12 mouse cellular contexts compared by ENCODE assay signal in the genomic region with DNA sequence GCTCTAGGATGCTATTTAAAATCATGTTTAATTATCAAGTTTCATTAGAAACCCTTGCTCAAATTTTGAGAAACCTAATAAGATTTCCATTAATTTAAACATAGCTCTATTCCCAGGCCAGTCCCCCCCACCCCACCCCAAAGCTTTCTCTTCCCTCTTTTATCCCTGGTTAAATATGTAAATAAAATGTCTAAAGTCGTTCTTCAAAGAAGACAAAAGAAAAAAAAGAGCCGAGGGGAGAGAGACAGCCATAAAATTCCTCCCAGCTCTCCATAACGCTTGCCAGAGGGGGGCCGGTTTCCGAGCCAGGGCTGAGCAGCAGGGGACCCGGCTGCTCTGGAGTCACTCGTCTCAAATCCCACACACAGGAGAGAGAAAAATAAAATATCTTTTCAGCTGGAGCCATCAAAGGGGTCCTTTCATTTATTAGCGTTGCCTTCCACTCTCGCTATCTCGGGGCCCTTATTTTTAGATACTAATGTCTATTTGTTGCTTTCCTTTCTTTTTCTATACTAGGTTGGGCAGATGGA. TPM values are rescaled to one million over a fixed set of nuclear protein-coding genes. Genes with fewer than 3 reads are reported as not detected.
DNase-seq lines count a peak whose midpoint lies in the region; ATAC-seq and TF ChIP-seq lines count a peak whose summit lies in the region.
"Had no signal": no experiment of that assay in that cellular context is flagged by ENCODE, and none has a peak within 500 bp of the region (broad histone marks: within the 10 kb centered on the region; RNA-seq: fewer than 3 reads in every experiment).

No protein-coding gene starts in this region.

- peak; percentile 59 to 78 for DNase-seq in cerebellum, postnatal 10 days
- DNase-seq in cerebellum, adult 2 months, result no peak
- no peak for DNase-seq in kidney, postnatal 4 days
- no peak for DNase-seq in frontal cortex, adult 2 months (ENCODE audit: extremely low spot score in 1 of 2, low spot score in 1 of 2)
- DNase-seq: kidney, adult 11 months had no signal

- WGBS in cerebellum, adult 2 months, result 6% methylated on average over 10 of the region's 10 CpGs
- 1% methylated on average over 10 of the region's 10 CpGs for WGBS in kidney, embryonic 16.5 days
- WGBS in hindbrain, embryonic 16.5 days, result 3% methylated on average over 10 of the region's 10 CpGs
- under 1% methylated on average over 10 of the region's 10 CpGs for WGBS in neural tube, embryonic 12.5 days

- H3K27me3 ChIP-seq in cerebellum, adult 2 months (ENCODE audit: control insufficient read depth, insufficient read depth, low read length), result peaks cover 4% of the 10 kb centered on the region; the same call in 1 of the 2 replicates
- peaks cover 64% of the 10 kb centered on the region for H3K27me3 ChIP-seq in kidney, embryonic 16.5 days (ENCODE audit: insufficient read depth, low read length)
- peaks cover 4% of the 10 kb centered on the region; the same call in 1 of the 2 replicates for H3K27me3 ChIP-seq in hindbrain, embryonic 16.5 days (replicated peaks; ENCODE audit: control insufficient read depth, insufficient read depth, low read length)
- H3K27me3 ChIP-seq in neural tube, embryonic 12.5 days (replicated peaks), result no peaks in the 10 kb centered on the region; the same call in 1 of the 2 replicates

- H3K9ac ChIP-seq in kidney, embryonic 16.5 days (replicated peaks; ENCODE audit: low read length), result no peak overlapping the region
- 0 out of 2 replicates have a peak overlapping the region, but pooled peaks have one; percentile 14 for H3K9ac ChIP-seq in hindbrain, embryonic 16.5 days (ENCODE audit: low read depth, low read length)
- peak overlapping the region; percentile 68; the same call in 1 of the 2 replicates for H3K9ac ChIP-seq in neural tube, embryonic 12.5 days

- H3K4me2 ChIP-seq in kidney, embryonic 16.5 days (replicated peaks; ENCODE audit: low read depth, low read length), result peak overlapping the region; percentile 95
- peak overlapping the region; percentile 93 for H3K4me2 ChIP-seq in hindbrain, embryonic 16.5 days (ENCODE audit: low read length)
- H3K4me2 ChIP-seq in neural tube, embryonic 12.5 days (replicated peaks), result peak overlapping the region; percentile 86

- peaks cover 7% of the 10 kb centered on the region for H3K4me1 ChIP-seq in cerebellum, adult 2 months (ENCODE audit: control insufficient read depth, insufficient read depth, low read length)
- H3K4me1 ChIP-seq in kidney, embryonic 16.5 days (ENCODE audit: insufficient read depth, low read length), result peaks cover 33% of the 10 kb centered on the region
- peaks cover 34% of the 10 kb centered on the region for H3K4me1 ChIP-seq in hindbrain, embryonic 16.5 days (ENCODE audit: control insufficient read depth, insufficient read depth, low read depth, low read length)
- peaks cover 72% of the 10 kb centered on the region for H3K4me1 ChIP-seq in neural tube, embryonic 12.5 days

- TF ChIP-seq POLR2A in cerebellum, adult 2 months (IDR thresholded peaks at IDR 0.05; ENCODE audit: borderline replicate concordance, insufficient read depth, low read length), result no peak

- no peak overlapping the region for H3K27ac ChIP-seq in cerebellum, adult 2 months (ENCODE audit: insufficient read depth, low read length)
- H3K27ac ChIP-seq in kidney, embryonic 16.5 days (ENCODE audit: low read length), result no peak overlapping the region
- H3K27ac ChIP-seq in hindbrain, embryonic 16.5 days (ENCODE audit: low read depth, low read length), result peak overlapping the region; percentile 79; the same call in 1 of the 2 replicates
- H3K27ac ChIP-seq in neural tube, embryonic 12.5 days, result peak overlapping the region; percentile 80; the same call in 1 of the 2 replicates

- no peak for ATAC-seq in kidney, embryonic 16.5 days (ENCODE audit: low FRiP score, low TSS enrichment)
- ATAC-seq in hindbrain, embryonic 16.5 days, result no peak
- ATAC-seq in neural tube, embryonic 12.5 days (ENCODE audit: low FRiP score, low read depth), result no peak
- no peak for ATAC-seq in erythroid progenitor cell, adult 5-6 weeks (replicated peaks; ENCODE audit: low FRiP score, poor library complexity, severe bottlenecking)

- TF ChIP-seq CTCF in cerebellum, adult 2 months (IDR thresholded peaks at IDR 0.05; ENCODE audit: borderline replicate concordance, insufficient read depth, low read depth, low read length), result no peak

- no peaks in the 10 kb centered on the region for H3K36me3 ChIP-seq in kidney, embryonic 16.5 days (ENCODE audit: insufficient read depth, low read length)
- no peaks in the 10 kb centered on the region for H3K36me3 ChIP-seq in hindbrain, embryonic 16.5 days (ENCODE audit: control insufficient read depth, insufficient read depth, low read length)
- no peaks in the 10 kb centered on the region for H3K36me3 ChIP-seq in neural tube, embryonic 12.5 days

- H3K9me3 ChIP-seq in kidney, embryonic 16.5 days (ENCODE audit: low read length), result no peaks in the 10 kb centered on the region
- H3K9me3 ChIP-seq in hindbrain, embryonic 16.5 days (ENCODE audit: control insufficient read depth, low read length), result no peaks in the 10 kb centered on the region
- no peaks in the 10 kb centered on the region for H3K9me3 ChIP-seq in neural tube, embryonic 12.5 days

- H3K4me3 ChIP-seq in cerebellum, adult 2 months (replicated peaks; ENCODE audit: insufficient read depth, low read depth, low read length), result no peak overlapping the region
- H3K4me3 ChIP-seq in kidney, embryonic 16.5 days (ENCODE audit: low read length), result peak overlapping the region; percentile 61
- peak overlapping the region; percentile 59 for H3K4me3 ChIP-seq in hindbrain, embryonic 16.5 days (ENCODE audit: low read length)
- peak overlapping the region; percentile 84; the same call in 1 of the 2 replicates for H3K4me3 ChIP-seq in neural tube, embryonic 12.5 days
- H3K4me3 ChIP-seq: erythroblast, embryonic 14.5 days had no signal

RNA-seq across cellular contexts. Expression of gene Fzd10, which starts 2.4 kb away (rescaled TPM):
- 1.6 and 1.9 TPM in 2 replicates for polyA plus RNA-seq in cerebellum, adult 2 months (2012; rRNA removed)
- polyA plus RNA-seq in kidney, embryonic 16.5 days (2015; fragmentation: Nextera tagmentation; extraction: Ambion mirVana), result 2.5 and 2.6 TPM in 2 replicates
- polyA plus RNA-seq in hindbrain, embryonic 16.5 days (2015; fragmentation: Nextera tagmentation; extraction: Ambion mirVana), result 2.9 and 3.1 TPM in 2 replicates
- polyA plus RNA-seq in neural tube, embryonic 12.5 days (2016; fragmentation: Nextera tagmentation; extraction: Ambion mirVana), result 20.4 and 23.1 TPM in 2 replicates
- not detected in 2 replicates for total RNA-seq in erythroid progenitor cell, adult 5-6 weeks (2015; ENCODE audit: low replicate concordance)
- not detected in 2 replicates for total RNA-seq in erythroid progenitor cell, adult 5-6 weeks (2017; ENCODE audit: low replicate concordance)
- 1.3 and 1.8 TPM in 2 replicates for polyA plus RNA-seq in frontal cortex, adult 2 months (2012; rRNA removed)
- total RNA-seq: neutrophil, adult 5-6 weeks had no signal
- polyA plus RNA-seq: erythroblast, embryonic 14.5 days; liver, embryonic 16.5 days had no signal

Comparison
In these comparisons a context has a peak if more than half of its experiments do, and no peak if none do; other contexts are left out.
1. DNase-seq: peak in cerebellum, postnatal 10 days (2 of 2); none in cerebellum, adult 2 months (0 of 2), kidney, postnatal 4 days (0 of 2) and frontal cortex, adult 2 months (0 of 2).
2. H3K27ac ChIP-seq: peak in hindbrain, embryonic 16.5 days (single experiment) and neural tube, embryonic 12.5 days (single experiment); none in cerebellum, adult 2 months (single experiment) and kidney, embryonic 16.5 days (single experiment).
3. Peak in every context shown above with its lines, with median percentiles within 50 percentile points of each other: H3K4me2 ChIP-seq.